In genomic region chr5:40441239-40441638, GRCm38 (mm10) we compare ENCODE assay signal across 26 mouse cellular contexts.
DNase-seq lines count a peak whose midpoint lies in the region; ATAC-seq and TF ChIP-seq lines count a peak whose summit lies in the region.
"Had no signal": no experiment of that assay in that cellular context is flagged by ENCODE, and none has a peak within 500 bp of the region (broad histone marks: within the 10 kb centered on the region; RNA-seq: fewer than 3 reads in every experiment).

No protein-coding gene starts in this region.

- no peak overlapping the region for H3K4me2 ChIP-seq in forebrain, embryonic 14.5 days (ENCODE audit: low read length)
- no peak overlapping the region for H3K4me2 ChIP-seq in forebrain, embryonic 15.5 days (replicated peaks)
- H3K4me2 ChIP-seq in midbrain, embryonic 15.5 days, result no peak overlapping the region
- H3K4me2 ChIP-seq: heart, embryonic 13.5 days; hindbrain, embryonic 14.5 days had no signal

- TF ChIP-seq POLR2A in cerebellum, adult 2 months (IDR thresholded peaks at IDR 0.05; ENCODE audit: borderline replicate concordance, insufficient read depth, low read length), result no peak

- ATAC-seq in forebrain, embryonic 14.5 days, result no peak
- ATAC-seq in forebrain, embryonic 15.5 days (replicated peaks), result no peak
- peak; percentile 84 for ATAC-seq in midbrain, embryonic 15.5 days (replicated peaks)
- ATAC-seq: forebrain, postnatal 0 days; hindbrain, postnatal 0 days; inflammation-experienced regulatory T-cells, adult 6 months; intestine, embryonic 16.5 days; Patski had no signal

- WGBS in forebrain, embryonic 14.5 days, result 64% methylated on average over 7 of the region's 7 CpGs
- WGBS in forebrain, embryonic 15.5 days, result 60% methylated on average over 7 of the region's 7 CpGs
- 59% methylated on average over 7 of the region's 7 CpGs for WGBS in midbrain, embryonic 15.5 days
- WGBS in cerebellum, adult 2 months, result 75% methylated on average over 7 of the region's 7 CpGs

- no peak overlapping the region for H3K9ac ChIP-seq in forebrain, embryonic 14.5 days (ENCODE audit: low read length)
- no peak overlapping the region for H3K9ac ChIP-seq in forebrain, embryonic 15.5 days (replicated peaks)
- no peak overlapping the region for H3K9ac ChIP-seq in midbrain, embryonic 15.5 days
- H3K9ac ChIP-seq: forebrain, postnatal 0 days; heart, embryonic 13.5 days; hindbrain, embryonic 14.5 days had no signal

- H3K27ac ChIP-seq in forebrain, embryonic 14.5 days (ENCODE audit: low read depth, low read length), result no peak overlapping the region
- H3K27ac ChIP-seq in forebrain, embryonic 15.5 days (replicated peaks), result no peak overlapping the region
- H3K27ac ChIP-seq in midbrain, embryonic 15.5 days, result no peak overlapping the region
- no peak overlapping the region for H3K27ac ChIP-seq in cerebellum, adult 2 months (ENCODE audit: insufficient read depth, low read length)
- H3K27ac ChIP-seq: forebrain, embryonic 10.5 days; heart, embryonic 13.5 days; hindbrain, embryonic 14.5 days; hindbrain, postnatal 0 days had no signal

- H3K4me1 ChIP-seq in forebrain, embryonic 14.5 days (ENCODE audit: control insufficient read depth, insufficient read depth, low read length), result no peaks in the 10 kb centered on the region
- no peaks in the 10 kb centered on the region for H3K4me1 ChIP-seq in forebrain, embryonic 15.5 days
- no peaks in the 10 kb centered on the region for H3K4me1 ChIP-seq in midbrain, embryonic 15.5 days
- no peaks in the 10 kb centered on the region for H3K4me1 ChIP-seq in cerebellum, adult 2 months (ENCODE audit: control insufficient read depth, insufficient read depth, low read length)
- H3K4me1 ChIP-seq: forebrain, embryonic 10.5 days; heart, embryonic 13.5 days had no signal

- no peak for TF ChIP-seq CTCF in cerebellum, adult 2 months (IDR thresholded peaks at IDR 0.05; ENCODE audit: borderline replicate concordance, insufficient read depth, low read depth, low read length)

- H3K27me3 ChIP-seq in forebrain, embryonic 14.5 days (replicated peaks; ENCODE audit: control insufficient read depth, insufficient read depth, low read length), result no peaks in the 10 kb centered on the region
- H3K27me3 ChIP-seq in forebrain, embryonic 15.5 days, result no peaks in the 10 kb centered on the region
- H3K27me3 ChIP-seq in midbrain, embryonic 15.5 days (replicated peaks), result no peaks in the 10 kb centered on the region
- no peaks in the 10 kb centered on the region for H3K27me3 ChIP-seq in cerebellum, adult 2 months (ENCODE audit: control insufficient read depth, insufficient read depth, low read length)
- H3K27me3 ChIP-seq: CH12.LX; heart, embryonic 13.5 days; Patski had no signal

- peak; percentile 1 for DNase-seq in forebrain, embryonic 14.5 days (ENCODE audit: low spot score)
- DNase-seq in brain, adult 2 months (ENCODE audit: low read depth, low spot score), result peak; percentile 2
- DNase-seq in cerebellum, adult 2 months, result no peak
- no peak for DNase-seq in kidney, postnatal 10 days
- DNase-seq: adrenal gland, postnatal 10 days; adrenal gland, postnatal 36 days; B cell, adult 2 months; cerebellum, adult 11-12 months; cerebellum, adult 9-10 months; cerebellum, postnatal 14 days; forebrain, postnatal 0 days; gastrocnemius, postnatal 25 days; heart, adult 18-20 months; heart, postnatal 14 days; heart, postnatal 4 days had no signal

- H3K9me3 ChIP-seq in forebrain, embryonic 14.5 days (replicated peaks; ENCODE audit: control insufficient read depth, low read length), result no peaks in the 10 kb centered on the region
- H3K9me3 ChIP-seq in forebrain, embryonic 15.5 days, result no peaks in the 10 kb centered on the region
- no peaks in the 10 kb centered on the region for H3K9me3 ChIP-seq in midbrain, embryonic 15.5 days
- H3K9me3 ChIP-seq: forebrain, embryonic 10.5 days; G1E; heart, embryonic 13.5 days had no signal

- H3K36me3 ChIP-seq in forebrain, embryonic 14.5 days (ENCODE audit: control insufficient read depth, insufficient read depth, low read length), result no peaks in the 10 kb centered on the region
- H3K36me3 ChIP-seq in forebrain, embryonic 15.5 days, result no peaks in the 10 kb centered on the region
- no peaks in the 10 kb centered on the region for H3K36me3 ChIP-seq in midbrain, embryonic 15.5 days (replicated peaks)
- H3K36me3 ChIP-seq: forebrain, embryonic 10.5 days; G1E; heart, embryonic 13.5 days had no signal

- no peak overlapping the region for H3K4me3 ChIP-seq in forebrain, embryonic 14.5 days (ENCODE audit: low read depth, low read length)
- H3K4me3 ChIP-seq in forebrain, embryonic 15.5 days, result no peak overlapping the region
- no peak overlapping the region for H3K4me3 ChIP-seq in midbrain, embryonic 15.5 days
- no peak overlapping the region for H3K4me3 ChIP-seq in cerebellum, adult 2 months (replicated peaks; ENCODE audit: insufficient read depth, low read depth, low read length)
- H3K4me3 ChIP-seq: forebrain, embryonic 10.5 days; heart, embryonic 13.5 days had no signal

Comparison
In these comparisons a context has a peak if more than half of its experiments do, and no peak if none do; other contexts are left out.
1. DNase-seq: peak in forebrain, embryonic 14.5 days (single experiment) and brain, adult 2 months (single experiment); none in cerebellum, adult 2 months (0 of 2) and kidney, postnatal 10 days (single experiment).